Mouse (Mus musculus): ENCODE data around the gene Nphp4. TPM values are rescaled to one million over a fixed set of nuclear protein-coding genes. Genes with fewer than 3 reads are reported as not detected.
A peak's percentile ranks its signal among the peaks of the same experiment; 100 is the strongest.

Nphp4 gene
- 3.2 and 3.3 TPM in 2 replicates for polyA plus RNA-seq (2015; fragmentation: Nextera tagmentation; extraction: Ambion mirVana)

- Histone ChIP-seq H3K9ac (peak within 1 kb of the TSS; percentile 76), H3K4me3 (peak within 1 kb of the TSS; percentile 78), H3K4me1 (peaks cover 17% of the 10 kb centered on the region), H3K9me3 (no peaks in the 10 kb centered on the region), H3K27ac (peak within 1 kb of the TSS; percentile 60; the same call in 1 of the 2 replicates), H3K27me3 (peaks cover 20% of the 10 kb centered on the region), H3K36me3 (no peaks in the 10 kb centered on the region), H3K4me2 (peak within 1 kb of the TSS; percentile 93)
- no peak for ATAC-seq (ENCODE audit: borderline replicate concordance, extremely low read depth, low FRiP score, low TSS enrichment)
- WGBS, result 2% methylated on average over 18 of the region's 18 CpGs
Observed at GRCm38 (mm10) chr4:152476427-152477023, at the start of gene Nphp4. Nphp4 (plus strand) TSS chr4:152476706.

DNA sequence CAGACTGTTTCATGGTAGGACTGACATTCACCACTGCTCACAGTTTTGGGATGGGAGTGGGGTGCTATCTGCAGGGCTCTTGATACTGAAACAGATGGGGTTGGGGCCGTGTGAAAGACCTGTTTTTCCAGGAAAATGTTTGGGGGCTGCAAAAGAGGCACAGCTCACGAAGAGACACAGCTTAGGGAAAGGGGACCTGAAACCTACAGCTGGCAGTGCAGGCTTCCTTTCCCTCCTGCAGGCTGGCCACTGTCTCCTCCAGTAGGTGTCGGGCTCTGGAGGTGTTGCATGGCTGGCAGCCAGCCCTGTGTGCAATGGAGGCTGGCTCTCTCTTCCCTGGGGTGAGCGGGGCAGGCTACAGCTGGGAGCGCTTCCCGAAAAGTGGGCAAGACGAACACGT, 48.2 kb upstream of the Nphp4 start:
- 44% methylated on average over 8 of the region's 8 CpGs for WGBS
- no peak overlapping the region for H3K27ac ChIP-seq
- no peak overlapping the region for H3K4me3 ChIP-seq
- H3K9me3 ChIP-seq, result no peaks in the 10 kb centered on the region
- no peaks in the 10 kb centered on the region for H3K36me3 ChIP-seq
- H3K27me3 ChIP-seq, result no peaks in the 10 kb centered on the region
- no peak for ATAC-seq (ENCODE audit: borderline replicate concordance, extremely low read depth, low FRiP score, low TSS enrichment)
- no peak overlapping the region for H3K9ac ChIP-seq
- H3K4me1 ChIP-seq, result no peaks in the 10 kb centered on the region; the same call in 1 of the 2 replicates
- no peak overlapping the region for H3K4me2 ChIP-seq

GRCm38 (mm10) chr4:152432308-152432707, 44.2 kb upstream of the Nphp4 start:
- H3K9ac ChIP-seq, result no peak overlapping the region
- no peak overlapping the region for H3K4me3 ChIP-seq
- no peak overlapping the region for H3K27ac ChIP-seq
- no peaks in the 10 kb centered on the region for H3K36me3 ChIP-seq
- no peak for ATAC-seq (ENCODE audit: borderline replicate concordance, extremely low read depth, low FRiP score, low TSS enrichment)
- H3K4me1 ChIP-seq, result no peaks in the 10 kb centered on the region; the same call in 1 of the 2 replicates
- WGBS, result 48% methylated on average over 5 of the region's 5 CpGs
- H3K4me2 ChIP-seq, result no peak overlapping the region
- H3K9me3 ChIP-seq, result no peaks in the 10 kb centered on the region
- no peaks in the 10 kb centered on the region for H3K27me3 ChIP-seq

DNA sequence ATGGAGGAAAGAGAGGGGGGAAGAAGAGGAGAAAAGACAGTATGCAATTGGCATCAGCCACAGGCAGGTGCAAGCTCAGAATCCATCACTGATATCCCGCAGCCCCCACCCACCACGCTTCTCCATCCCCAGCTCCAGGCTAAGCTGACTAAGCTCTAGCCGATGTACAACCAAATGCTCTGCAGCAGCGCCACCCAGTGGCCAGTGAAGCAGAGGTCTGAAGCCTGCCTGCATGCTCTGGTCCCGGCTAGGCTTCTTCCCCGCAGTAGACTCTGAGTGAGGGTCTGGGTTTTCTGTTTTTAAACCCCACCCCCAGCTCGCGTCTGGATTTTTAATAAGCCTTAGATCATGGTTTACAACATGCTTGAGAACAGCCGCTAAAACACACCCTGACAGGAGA, 41.7 kb upstream of the Nphp4 start:
- Histone ChIP-seq H3K27ac (no peak overlapping the region), H3K4me3 (no peak overlapping the region), H3K36me3 (no peaks in the 10 kb centered on the region), H3K4me1 (no peaks in the 10 kb centered on the region; the same call in 1 of the 2 replicates), H3K27me3 (no peaks in the 10 kb centered on the region), H3K9ac (no peak overlapping the region), H3K4me2 (peak overlapping the region; percentile 45), H3K9me3 (no peaks in the 10 kb centered on the region)
- 2% methylated on average over 9 of the region's 9 CpGs for WGBS
- ATAC-seq (ENCODE audit: borderline replicate concordance, extremely low read depth, low FRiP score, low TSS enrichment), result peak; percentile 71; the same call in 1 of the 2 replicates

GRCm38 (mm10) chr4:152435255-152435654, 41.3 kb upstream of the Nphp4 start:
- H3K4me3 ChIP-seq, result no peak overlapping the region
- H3K36me3 ChIP-seq, result no peaks in the 10 kb centered on the region
- peak overlapping the region; percentile 45 for H3K4me2 ChIP-seq
- no peaks in the 10 kb centered on the region for H3K9me3 ChIP-seq
- no peaks in the 10 kb centered on the region for H3K27me3 ChIP-seq
- H3K4me1 ChIP-seq, result no peaks in the 10 kb centered on the region; the same call in 1 of the 2 replicates
- no peak overlapping the region for H3K27ac ChIP-seq
- WGBS, result 12% methylated on average over 10 of the region's 10 CpGs
- no peak overlapping the region for H3K9ac ChIP-seq
- ATAC-seq (ENCODE audit: borderline replicate concordance, extremely low read depth, low FRiP score, low TSS enrichment), result no peak

DNA sequence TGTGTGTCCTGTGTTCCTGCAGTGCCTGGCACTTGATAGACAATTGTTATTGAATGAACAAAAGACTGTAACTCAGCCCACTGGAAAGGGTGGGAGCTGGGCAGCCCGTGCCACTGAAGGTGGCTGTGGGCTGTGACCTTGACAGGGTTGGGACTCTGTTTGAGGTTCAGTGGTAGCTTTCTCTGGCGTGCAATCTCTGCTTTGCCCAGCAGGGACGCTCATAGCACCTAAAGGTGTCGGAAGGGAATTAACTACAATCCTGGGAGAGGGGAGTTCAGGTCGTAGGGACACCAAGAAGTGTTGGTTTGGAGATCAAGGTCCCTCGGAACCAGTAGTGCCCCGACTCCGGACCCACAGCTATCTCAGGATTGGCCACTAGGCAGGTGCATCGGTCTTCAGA, 35.6 kb upstream of the Nphp4 start:
- Histone ChIP-seq H3K9me3 (no peaks in the 10 kb centered on the region), H3K27me3 (no peaks in the 10 kb centered on the region), H3K27ac (no peak overlapping the region), H3K4me2 (no peak overlapping the region), H3K4me1 (no peaks in the 10 kb centered on the region), H3K36me3 (no peaks in the 10 kb centered on the region), H3K9ac (no peak overlapping the region), H3K4me3 (no peak overlapping the region)
- no peak for ATAC-seq (ENCODE audit: borderline replicate concordance, extremely low read depth, low FRiP score, low TSS enrichment)
- 53% methylated on average over 9 of the region's 9 CpGs for WGBS

DNA sequence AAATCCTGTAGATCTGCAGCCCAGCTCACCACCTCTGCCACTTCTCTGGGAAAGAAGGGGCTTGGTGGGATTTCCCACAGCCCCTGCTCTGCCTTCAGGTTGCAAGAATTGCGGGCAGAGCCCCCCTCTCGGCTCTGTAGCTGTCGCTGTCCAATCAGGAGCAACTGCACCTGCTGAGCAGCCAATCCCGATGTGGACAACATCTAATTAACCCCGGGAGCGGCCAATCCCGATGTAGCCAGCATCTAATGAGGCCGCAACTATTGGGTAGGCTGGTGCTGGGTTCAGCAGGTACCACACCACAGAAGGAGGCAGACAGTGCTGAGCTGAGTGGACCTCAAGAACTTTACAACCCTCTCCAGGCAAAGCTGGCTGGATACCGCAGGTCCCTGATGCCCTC, 35.0 kb upstream of the Nphp4 start:
- Histone ChIP-seq H3K4me2 (no peak overlapping the region), H3K9me3 (no peaks in the 10 kb centered on the region), H3K27ac (no peak overlapping the region), H3K4me1 (no peaks in the 10 kb centered on the region), H3K4me3 (no peak overlapping the region), H3K9ac (no peak overlapping the region), H3K36me3 (no peaks in the 10 kb centered on the region), H3K27me3 (no peaks in the 10 kb centered on the region)
- WGBS, result 33% methylated on average over 9 of the region's 9 CpGs
- ATAC-seq (ENCODE audit: borderline replicate concordance, extremely low read depth, low FRiP score, low TSS enrichment), result no peak

DNA sequence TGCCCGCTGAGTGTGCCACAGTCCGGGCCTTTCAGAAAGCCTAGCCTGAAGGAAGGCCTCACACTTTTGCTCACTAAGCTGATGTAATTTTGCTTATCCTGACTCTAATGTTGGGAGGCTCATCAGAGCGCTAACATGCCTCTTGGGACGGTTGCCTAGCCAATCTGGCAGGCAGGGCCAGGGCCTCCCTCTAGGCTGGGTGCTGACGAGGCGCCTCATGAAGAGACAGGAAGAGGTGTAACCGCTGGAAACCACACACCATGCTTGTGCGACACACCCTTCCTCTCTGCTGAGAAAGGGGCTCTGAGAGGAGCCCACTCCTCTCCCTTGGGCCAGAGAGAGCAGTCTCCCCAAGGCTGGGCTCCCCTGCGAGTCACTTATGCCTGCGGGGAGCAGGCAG, 30.3 kb upstream of the Nphp4 start:
- H3K27me3 ChIP-seq, result no peaks in the 10 kb centered on the region
- no peak for ATAC-seq (ENCODE audit: borderline replicate concordance, extremely low read depth, low FRiP score, low TSS enrichment)
- H3K4me1 ChIP-seq, result no peaks in the 10 kb centered on the region
- no peaks in the 10 kb centered on the region for H3K36me3 ChIP-seq
- H3K9me3 ChIP-seq, result no peaks in the 10 kb centered on the region
- no peak overlapping the region for H3K4me2 ChIP-seq
- no peak overlapping the region for H3K9ac ChIP-seq
- 65% methylated on average over 10 of the region's 10 CpGs for WGBS
- no peak overlapping the region for H3K4me3 ChIP-seq
- no peak overlapping the region for H3K27ac ChIP-seq

DNA sequence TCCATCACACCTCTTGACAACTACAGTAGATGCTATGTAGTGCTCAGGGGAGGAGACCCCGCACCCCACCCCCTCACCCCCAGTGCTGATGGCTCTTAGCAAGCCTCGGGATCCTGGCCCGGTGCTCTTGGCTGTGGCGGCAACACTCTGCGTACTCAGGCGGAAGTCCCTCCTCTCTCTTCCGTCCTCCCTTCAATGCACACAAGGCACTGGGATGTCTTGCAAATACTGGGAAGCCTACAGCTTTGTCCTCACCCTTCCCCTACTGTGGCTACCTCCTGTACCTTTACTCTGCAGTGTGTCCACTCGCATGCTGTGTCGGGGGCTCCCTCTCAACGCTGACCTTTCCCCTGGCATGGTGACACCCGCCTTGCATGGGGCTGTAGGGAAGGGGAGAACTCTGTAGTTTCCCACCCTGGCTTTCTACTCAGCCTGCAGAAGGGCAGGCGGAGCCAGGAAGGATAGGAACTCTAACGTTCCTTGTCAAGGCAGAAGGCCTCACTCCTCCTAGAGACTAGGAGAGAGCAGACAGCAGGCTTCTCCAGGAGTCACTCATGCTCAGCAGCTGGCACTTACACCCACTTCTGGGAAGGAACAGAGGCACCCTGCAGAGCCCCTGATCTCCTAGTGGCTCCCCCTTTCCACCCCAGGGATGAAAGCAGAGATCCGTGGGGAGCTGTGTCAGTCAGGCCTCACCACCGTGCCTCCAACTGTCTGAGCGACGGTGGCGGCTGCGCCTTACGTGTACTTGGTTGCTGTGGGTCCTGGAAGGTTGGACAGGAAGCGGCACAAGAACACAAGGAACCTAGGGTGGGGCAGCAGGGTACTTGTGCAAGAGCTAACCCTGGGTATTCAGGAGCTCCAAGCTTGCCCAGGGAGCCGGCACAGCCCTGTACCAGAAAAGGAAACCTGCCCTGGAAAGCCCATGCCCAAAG, 28.5 kb upstream of the Nphp4 start:
- WGBS, result 74% methylated on average over 22 of the region's 22 CpGs
- no peak overlapping the region for H3K4me3 ChIP-seq

DNA sequence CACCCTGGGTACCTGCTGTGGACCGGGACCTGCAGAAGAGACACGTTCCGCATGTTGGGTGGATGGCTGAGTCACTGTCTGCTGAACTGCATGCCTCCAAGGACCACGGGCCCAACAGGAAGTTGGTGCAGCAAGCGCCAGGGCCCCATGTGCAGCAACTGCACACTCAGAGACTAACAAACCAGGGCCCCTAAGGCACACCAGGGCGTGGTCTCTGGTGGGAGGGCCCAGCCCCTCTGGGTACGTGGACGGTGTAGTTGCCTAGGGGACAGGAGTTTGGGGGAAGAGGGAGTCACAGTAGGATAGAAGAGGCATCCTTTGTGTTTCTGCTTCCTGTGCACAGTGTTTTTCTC, 27.9 kb upstream of the Nphp4 start:
- Histone ChIP-seq H3K27ac (no peak overlapping the region), H3K4me1 (no peaks in the 10 kb centered on the region), H3K4me3 (no peak overlapping the region), H3K9me3 (no peaks in the 10 kb centered on the region), H3K4me2 (no peak overlapping the region), H3K36me3 (no peaks in the 10 kb centered on the region), H3K27me3 (no peaks in the 10 kb centered on the region), H3K9ac (no peak overlapping the region)
- no peak for ATAC-seq (ENCODE audit: borderline replicate concordance, extremely low read depth, low FRiP score, low TSS enrichment)
- WGBS, result 71% methylated on average over 8 of the region's 8 CpGs

More for the DNA sequence above, 28.5 kb upstream of the Nphp4 start:
- H3K27me3 ChIP-seq, result no peaks in the 10 kb centered on the region
- no peak for ATAC-seq (ENCODE audit: borderline replicate concordance, extremely low read depth, low FRiP score, low TSS enrichment)
- no peak overlapping the region for H3K27ac ChIP-seq
- no peaks in the 10 kb centered on the region for H3K4me1 ChIP-seq
- H3K36me3 ChIP-seq, result no peaks in the 10 kb centered on the region
- no peak overlapping the region for H3K9ac ChIP-seq
- no peaks in the 10 kb centered on the region for H3K9me3 ChIP-seq
- H3K4me2 ChIP-seq, result no peak overlapping the region

DNA sequence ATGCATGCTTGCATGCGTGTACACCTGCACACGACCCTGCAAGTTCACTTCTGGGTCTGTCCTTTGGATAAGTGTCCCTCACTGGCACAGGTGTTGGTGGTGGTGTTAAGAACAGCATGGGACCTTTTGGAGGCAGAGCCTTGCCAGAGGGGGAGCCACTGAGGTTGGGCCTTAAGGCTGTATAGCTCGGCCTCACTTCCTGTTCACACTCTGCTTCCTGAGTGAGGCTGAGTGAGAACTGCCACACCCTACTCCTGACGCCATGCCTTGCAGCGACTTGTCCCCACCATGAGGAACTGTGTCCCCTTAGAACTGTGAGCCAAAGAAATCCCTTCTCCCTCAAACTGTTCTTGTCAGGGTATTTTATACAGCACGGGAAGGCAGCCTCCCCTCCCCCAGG, 25.1 kb upstream of the Nphp4 start:
- H3K9me3 ChIP-seq, result no peaks in the 10 kb centered on the region
- H3K4me1 ChIP-seq, result no peaks in the 10 kb centered on the region
- no peak overlapping the region for H3K27ac ChIP-seq
- H3K9ac ChIP-seq, result no peak overlapping the region
- no peaks in the 10 kb centered on the region for H3K27me3 ChIP-seq
- no peak for ATAC-seq (ENCODE audit: borderline replicate concordance, extremely low read depth, low FRiP score, low TSS enrichment)
- H3K4me2 ChIP-seq, result no peak overlapping the region
- H3K36me3 ChIP-seq, result no peaks in the 10 kb centered on the region
- 73% methylated on average over 6 of the region's 6 CpGs for WGBS
- H3K4me3 ChIP-seq, result no peak overlapping the region

DNA sequence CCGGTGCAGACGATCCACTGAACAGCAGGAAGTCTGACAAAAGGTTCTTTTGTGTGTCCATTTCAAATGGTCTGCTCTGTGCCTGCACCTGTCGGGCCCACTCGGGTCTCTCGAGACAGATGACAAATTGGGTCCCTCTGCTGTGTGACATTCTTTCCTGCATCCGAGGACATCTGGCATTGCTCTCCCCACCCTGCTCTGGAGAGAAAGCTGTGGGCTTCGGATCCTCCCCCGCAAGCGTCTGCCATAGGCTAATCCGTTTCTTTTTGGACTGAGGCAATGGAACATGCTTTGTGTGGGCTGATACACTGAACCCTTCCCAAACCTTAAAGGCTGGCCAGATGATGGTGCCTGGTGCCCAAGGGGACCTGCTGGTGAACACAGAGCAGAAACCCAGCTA, 23.4 kb upstream of the Nphp4 start:
- H3K27me3 ChIP-seq, result no peaks in the 10 kb centered on the region
- no peaks in the 10 kb centered on the region for H3K36me3 ChIP-seq
- H3K4me2 ChIP-seq, result no peak overlapping the region
- H3K27ac ChIP-seq, result no peak overlapping the region
- WGBS, result 50% methylated on average over 10 of the region's 10 CpGs
- no peak overlapping the region for H3K9ac ChIP-seq
- no peak for ATAC-seq (ENCODE audit: borderline replicate concordance, extremely low read depth, low FRiP score, low TSS enrichment)
- H3K4me3 ChIP-seq, result no peak overlapping the region
- no peaks in the 10 kb centered on the region for H3K9me3 ChIP-seq
- no peaks in the 10 kb centered on the region for H3K4me1 ChIP-seq

Measured in lung, embryonic 15.5 days (tissue).